Mouse (Mus musculus) small intestine, adult 2 months (tissue): ENCODE data around the gene Oscar.

Source experiments
- CTCF ChIP-seq: fragments of 200-500 bp; IDR thresholded peaks from 2 replicates; pipeline ENCODE4 v1.5.1; 2012; ENCODE audit warnings: low read depth, mild to moderate bottlenecking, control low read depth, inconsistent platforms, low read length, moderate library complexity, mixed read lengths; ENCODE audit not compliant: insufficient replicate concordance, insufficient read length; ENCODE audit errors: extremely low read depth
- POLR2A ChIP-seq: fragments of 200-500 bp; IDR thresholded peaks from 2 replicates; pipeline ENCODE4 v1.6.1; 2012; ENCODE audit warnings: low read depth, mild to moderate bottlenecking, control low read depth, inconsistent platforms, low read length, moderate library complexity

DNA sequence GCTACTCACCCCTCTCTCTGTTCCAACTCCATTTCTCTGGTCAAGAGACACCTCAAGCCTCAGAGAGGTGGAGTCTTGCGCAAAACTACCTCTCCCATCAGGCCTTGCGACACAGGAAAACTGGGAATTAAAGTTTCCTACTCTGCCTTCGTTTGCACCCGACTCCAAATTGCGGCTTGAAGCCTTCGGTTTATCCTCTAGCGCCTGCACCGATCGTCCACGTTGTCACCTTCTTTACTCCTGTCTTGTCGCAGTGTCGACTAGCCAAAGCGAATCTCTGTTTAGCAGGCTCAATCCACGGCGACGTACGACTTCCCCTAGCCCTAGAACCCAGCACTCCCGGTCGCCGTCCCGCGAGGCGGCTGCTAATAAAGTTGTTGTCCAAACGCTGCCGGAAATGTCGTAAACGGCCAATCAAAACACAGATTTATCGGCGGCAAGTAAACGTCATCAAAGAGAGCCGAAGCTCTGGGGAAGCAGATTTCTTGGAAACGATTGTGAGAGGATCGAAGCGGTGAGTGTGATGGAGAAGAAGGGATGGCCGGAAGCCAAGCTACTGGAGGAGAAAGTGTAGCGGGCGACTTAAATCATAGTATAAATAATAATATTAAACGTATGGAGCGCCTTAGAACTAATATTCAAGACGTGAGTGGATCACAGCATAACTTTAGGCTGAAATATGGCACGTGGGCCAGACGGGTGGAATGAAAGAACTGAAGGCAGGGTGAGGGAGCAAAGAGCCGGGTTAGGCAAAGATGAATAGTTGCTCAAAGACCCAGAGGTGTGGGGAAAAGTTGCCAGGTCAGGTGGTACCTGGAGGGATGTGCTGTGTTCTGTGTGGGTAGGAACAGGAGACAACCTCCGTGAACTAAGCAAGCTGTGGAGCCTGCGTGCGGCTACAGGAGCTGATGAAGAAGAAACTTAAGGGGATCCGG is 13.9 kb upstream of the Oscar start, which contains the start of the genes Tfpt and Prpf31:
- TF ChIP-seq CTCF: no peak
- 0 out of 2 replicates have a peak, but pooled peaks have one; percentile 35 for TF ChIP-seq POLR2A
